Mouse (Mus musculus) splenic B cell, adult 2 months (primary cell): Measurements from ENCODE around the gene Gpr132.

Experiments
- DNase-seq: peaks from one replicate; pipeline ENCODE4 v3.0.0-alpha.2; 2011; ENCODE audit warnings: low read depth, low spot score
- H3K27me3 ChIP-seq: 2 replicates; pipeline ENCODE4 v1.6.1; 2012; ENCODE audit warnings: mild to moderate bottlenecking, low read length, moderate library complexity, mixed read lengths; ENCODE audit not compliant: control insufficient read depth, poor library complexity, insufficient read depth, severe bottlenecking
- H3K36me3 ChIP-seq: 2 replicates; pipeline ENCODE4 v1.6.1; 2012; ENCODE audit warnings: mild to moderate bottlenecking, low read length, moderate library complexity, mixed read lengths; ENCODE audit not compliant: control insufficient read depth, poor library complexity, insufficient read depth, severe bottlenecking

Gene Gpr132

DNA sequence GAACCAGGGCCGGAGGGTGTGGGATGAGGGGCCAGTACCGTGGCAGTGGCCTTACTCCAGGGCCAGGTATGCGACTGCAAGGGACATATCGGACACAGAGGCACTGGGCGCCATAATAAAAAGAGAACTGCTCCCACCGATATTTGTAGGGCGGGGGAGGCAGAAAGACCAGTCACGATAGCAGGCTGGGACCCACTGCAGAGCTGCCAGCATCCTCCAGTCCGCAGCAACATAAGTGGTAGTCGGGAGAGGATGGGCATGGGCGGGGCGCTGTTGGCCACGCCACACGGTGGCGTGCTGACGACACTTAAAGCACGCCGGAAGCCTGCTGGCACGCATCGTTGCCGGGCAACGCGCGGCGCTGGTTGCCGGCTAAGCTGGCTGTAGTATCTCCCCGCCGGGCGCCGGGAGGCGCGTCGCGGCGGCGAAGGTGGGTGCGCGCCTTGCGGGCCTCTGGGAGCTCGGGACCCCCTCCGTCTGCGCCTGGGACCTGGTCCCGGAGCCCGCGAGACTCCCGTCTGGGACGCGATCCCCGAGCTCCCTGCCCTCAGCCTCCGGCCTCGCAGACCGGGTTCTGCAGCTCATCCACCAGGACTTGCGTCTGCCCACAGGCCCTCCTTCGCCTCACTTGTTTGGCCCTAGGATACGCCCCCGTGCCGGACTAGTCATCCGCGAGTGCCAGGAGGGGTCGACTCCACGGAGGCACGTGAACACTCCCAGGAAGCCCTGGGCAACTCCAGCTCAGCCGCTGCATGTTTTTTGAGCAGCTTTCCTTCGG, 59.3 kb downstream of the Gpr132 start, which contains the start of gene Clba1:
TSS of gene Clba1 (plus strand) at position 351 of the 778 bp plus-strand sequence.
- DNase-seq, result peak; percentile 94
- no peaks in the 10 kb centered on the region for H3K36me3 ChIP-seq
- no peaks in the 10 kb centered on the region for H3K27me3 ChIP-seq

DNA sequence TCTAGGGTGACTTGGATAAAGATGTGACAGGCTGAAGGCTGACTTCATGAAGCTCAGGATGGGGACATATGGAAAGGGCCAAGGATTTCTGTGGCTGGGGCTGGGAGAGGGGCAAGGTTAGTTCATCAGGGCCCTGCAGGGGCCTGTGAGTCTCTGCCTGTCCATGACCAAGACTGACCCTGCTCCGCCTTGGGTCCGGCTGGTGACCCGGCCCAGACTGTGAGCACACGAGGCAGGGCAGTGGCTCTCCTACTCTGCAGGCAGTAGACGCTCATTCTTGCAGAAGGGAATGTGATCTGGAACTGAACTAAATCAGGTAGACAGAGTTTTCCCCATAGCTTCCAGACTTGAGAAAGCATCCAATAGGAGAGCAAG, 59.8 kb downstream of the Gpr132 start:
- H3K27me3 ChIP-seq, result no peaks in the 10 kb centered on the region
- DNase-seq, result no peak
- no peaks in the 10 kb centered on the region for H3K36me3 ChIP-seq

DNA sequence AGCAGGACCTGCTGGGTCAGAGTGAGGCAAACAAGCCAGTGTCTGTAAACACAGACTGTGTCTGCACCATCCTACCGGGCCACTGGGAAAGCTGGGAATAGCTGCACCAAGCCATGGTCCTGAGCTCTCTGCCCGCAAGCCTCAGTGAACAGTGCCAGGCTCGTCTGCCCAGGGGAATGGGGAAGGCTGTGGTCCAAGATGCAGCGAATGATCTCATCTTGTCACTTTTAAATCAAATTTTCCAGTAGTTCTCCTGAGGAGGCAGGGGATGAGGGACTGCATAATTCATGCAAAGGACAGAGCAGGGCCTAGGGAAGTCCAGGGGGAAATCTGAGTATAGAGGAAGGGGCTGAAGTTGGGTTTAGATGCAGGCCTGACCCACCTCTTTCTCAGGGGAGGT, 60.2 kb downstream of the Gpr132 start:
- H3K27me3 ChIP-seq, result no peaks in the 10 kb centered on the region
- DNase-seq, result no peak
- H3K36me3 ChIP-seq, result no peaks in the 10 kb centered on the region

DNA sequence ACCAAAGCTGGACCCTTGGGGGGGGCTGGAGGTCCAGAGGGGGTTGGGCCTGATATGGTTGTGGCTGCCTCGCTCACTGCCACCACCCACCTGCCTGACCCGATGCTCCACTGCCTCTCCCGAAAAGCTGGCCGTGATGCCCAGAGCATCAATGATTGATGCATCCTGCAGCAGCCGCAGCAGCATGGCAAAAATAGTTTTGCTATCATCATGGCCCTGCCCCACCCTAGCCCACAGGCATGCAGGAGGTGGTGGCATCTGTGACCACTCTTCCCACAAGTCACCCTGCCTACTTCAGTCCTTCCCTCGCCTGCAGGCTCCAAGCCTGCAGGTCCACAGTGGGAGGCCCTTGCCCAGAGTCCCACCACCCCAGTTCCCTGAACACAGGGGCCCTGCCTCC, 62.0 kb downstream of the Gpr132 start:
- no peak for DNase-seq
- no peaks in the 10 kb centered on the region; the same call in 1 of the 2 replicates for H3K27me3 ChIP-seq
- H3K36me3 ChIP-seq, result no peaks in the 10 kb centered on the region

DNA sequence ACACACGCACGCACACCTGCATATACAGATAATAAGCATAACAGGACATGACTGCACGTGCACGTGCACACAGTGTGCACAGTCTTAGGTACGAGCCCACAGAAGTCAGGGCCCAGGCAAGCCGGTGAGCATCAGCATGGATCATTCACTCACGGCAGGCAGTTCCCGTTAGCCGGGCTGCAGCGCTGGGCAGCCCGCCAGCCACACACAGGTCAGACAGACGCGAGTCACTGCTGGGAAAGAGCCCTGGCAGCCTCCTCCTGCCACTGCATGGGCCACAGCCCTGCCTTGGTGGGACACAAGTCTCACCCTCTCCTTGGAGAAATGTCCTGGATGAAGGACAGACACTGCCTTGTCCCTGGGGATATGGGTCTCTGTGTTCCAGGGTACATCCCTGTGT, 64.0 kb downstream of the Gpr132 start:
- no peak for DNase-seq
- no peaks in the 10 kb centered on the region for H3K36me3 ChIP-seq
- H3K27me3 ChIP-seq, result no peaks in the 10 kb centered on the region; the same call in 1 of the 2 replicates

DNA sequence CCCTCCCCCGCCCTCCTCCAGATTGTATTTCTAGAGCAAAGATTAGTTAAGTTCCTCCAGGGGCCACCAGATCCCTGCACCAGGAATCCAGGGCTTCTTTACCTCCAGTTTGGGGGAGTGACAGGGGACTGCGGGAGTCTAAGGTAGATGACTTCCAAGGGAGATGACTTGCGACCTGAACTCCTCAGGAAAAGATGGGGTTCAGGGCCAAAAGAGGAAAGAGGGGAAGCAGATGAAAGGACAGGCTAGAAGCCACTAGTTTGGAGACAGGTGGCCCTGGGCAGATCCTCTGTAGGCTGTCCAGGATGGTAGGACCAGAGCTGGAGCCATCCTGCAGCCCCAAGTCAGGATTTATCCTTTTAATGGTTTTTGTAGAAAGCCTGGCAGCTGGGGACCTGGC, 65.1 kb downstream of the Gpr132 start:
- DNase-seq, result no peak
- H3K36me3 ChIP-seq, result no peaks in the 10 kb centered on the region
- no peaks in the 10 kb centered on the region; the same call in 1 of the 2 replicates for H3K27me3 ChIP-seq

DNA sequence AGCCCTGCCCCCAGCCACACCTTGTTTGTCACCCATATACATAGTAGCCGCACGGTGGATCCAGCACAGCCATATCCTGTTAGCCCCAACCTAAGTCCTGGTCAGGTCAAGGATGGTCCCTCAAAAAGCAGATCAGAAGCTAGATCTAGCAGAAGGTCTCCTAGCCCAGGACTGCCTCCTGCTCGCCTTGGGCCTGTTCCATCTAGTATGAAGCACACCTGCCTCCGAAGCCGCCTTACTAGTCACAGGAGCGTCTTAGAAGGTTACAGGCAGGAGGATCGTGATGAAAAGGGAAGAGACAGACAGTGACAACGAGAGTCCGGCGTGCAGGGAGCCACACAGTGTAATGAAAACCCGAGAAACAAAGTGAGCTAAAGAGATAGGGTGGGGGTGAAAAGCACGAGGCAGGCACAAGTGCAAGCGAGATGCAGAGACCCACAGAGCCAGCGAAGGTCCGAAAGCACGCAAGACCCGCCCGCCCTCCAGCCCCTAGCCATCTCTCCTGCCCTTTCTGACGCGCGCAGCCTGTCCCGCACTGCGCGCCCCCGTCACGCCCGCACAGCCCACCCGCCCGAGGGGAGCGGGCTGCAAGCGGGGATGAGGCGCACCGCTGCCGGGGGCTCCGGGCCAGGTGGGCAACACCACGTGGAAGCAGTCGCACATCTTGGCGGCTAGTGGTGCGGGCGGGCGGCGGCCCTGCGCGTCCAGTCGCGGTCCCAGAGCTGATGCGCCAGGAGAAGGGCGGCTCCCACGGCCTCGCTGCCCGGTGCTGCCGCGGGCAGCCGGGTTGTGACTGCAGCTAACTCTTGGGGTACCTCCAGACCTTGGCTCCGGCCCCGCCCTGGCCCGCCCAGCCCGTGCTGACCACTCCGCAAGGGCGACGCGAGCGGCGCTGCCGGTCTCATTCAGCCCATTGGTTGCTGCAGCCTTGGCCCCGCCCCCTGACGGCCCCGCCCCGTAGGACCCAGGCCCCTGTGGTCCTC, 65.9 kb downstream of the Gpr132 start, which contains the start of gene Ahnak2:
TSS of gene Ahnak2 (minus strand) at position 794 of the 983 bp plus-strand sequence.
- DNase-seq, result no peak
- no peaks in the 10 kb centered on the region for H3K36me3 ChIP-seq
- H3K27me3 ChIP-seq, result no peaks in the 10 kb centered on the region; the same call in 1 of the 2 replicates
